Mouse (Mus musculus) hindbrain, embryonic 10.5 days (tissue): ENCODE data around the gene Fdx1l. TPM values are rescaled to one million over a fixed set of nuclear protein-coding genes. Genes with fewer than 3 reads are reported as not detected.
"Not testable (repeated sequence)": the region's sequence is repeated elsewhere in the genome, so short reads cannot be mapped to it uniquely, and the experiment has no call there.

Experiments
- DNase-seq: peaks from one replicate; pipeline ENCODE4 v3.0.0-alpha.2; 2017; ENCODE audit warnings: low spot score
- H3K27ac ChIP-seq: fragments of 300-500 bp; sonication (generic); 2 replicates; pipeline ENCODE4 v1.5.1; 2016; ENCODE audit warnings: mild to moderate bottlenecking, moderate library complexity
- H3K27me3 ChIP-seq: fragments of 300-500 bp; sonication (generic); 2 replicates; pipeline ENCODE4 v1.6.1; 2016; ENCODE audit warnings: mild to moderate bottlenecking; ENCODE audit not compliant: poor library complexity, insufficient read depth, severe bottlenecking
- H3K36me3 ChIP-seq: fragments of 300-500 bp; sonication (generic); 2 replicates; pipeline ENCODE4 v1.6.1; 2016; ENCODE audit warnings: mild to moderate bottlenecking, moderate library complexity
- H3K4me1 ChIP-seq: fragments of 300-500 bp; sonication (generic); replicated peaks from 2 replicates; pipeline ENCODE4 v1.6.1; 2016; ENCODE audit warnings: mild to moderate bottlenecking
- H3K4me3 ChIP-seq: fragments of 300-500 bp; sonication (generic); 2 replicates; pipeline ENCODE4 v1.5.1; 2016; ENCODE audit warnings: mild to moderate bottlenecking, moderate library complexity
- H3K9me3 ChIP-seq: fragments of 300-500 bp; sonication (generic); 2 replicates; pipeline ENCODE4 v1.6.1; 2016; ENCODE audit warnings: mild to moderate bottlenecking, moderate library complexity
- WGBS: fragments of 180-500 bp; shearing (Covaris S2); methylation state at CpG from one replicate; pipeline ENCODE4 v1.1.7; 2016; 5-methylcytosine and 5-hydroxymethylcytosine counted together
- polyA plus RNA-seq: library from polyadenylated mRNA; unstranded; fragments of >200 nt; fragmentation: Nextera tagmentation; extraction: Ambion mirVana; gene quantifications from 2 replicates; pipeline ENCODE4 v1.2.1, GENCODE M21; 2016

Fdx1l gene
- polyA plus RNA-seq, 1 experiment from 2014 or later: 66.3 TPM

DNA sequence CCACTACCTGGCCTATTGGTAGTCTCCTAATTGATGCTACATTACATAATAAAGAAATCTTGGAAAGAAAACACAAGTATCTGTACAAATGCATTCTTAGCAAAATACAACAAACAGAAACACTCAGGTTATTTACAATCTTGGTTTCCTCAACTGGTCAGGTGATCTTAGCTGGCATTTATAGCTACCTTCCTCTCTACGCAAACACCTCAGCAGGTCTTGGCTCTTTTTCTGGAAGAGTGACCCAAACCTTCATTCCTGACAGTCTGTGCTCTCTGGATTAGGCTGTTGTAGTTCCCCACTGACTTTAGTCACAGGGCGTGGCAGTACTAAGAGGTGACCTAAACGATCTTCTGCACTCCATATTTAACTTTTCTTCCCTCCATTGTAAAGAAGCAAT lies 28.2 kb downstream of the Fdx1l start:
- no peak overlapping the region for H3K4me3 ChIP-seq
- H3K9me3 ChIP-seq: no peaks in the 10 kb centered on the region
- no peak overlapping the region for H3K27ac ChIP-seq
- no peaks in the 10 kb centered on the region for H3K36me3 ChIP-seq
- 81% methylated on average over 3 of the region's 3 CpGs for WGBS
- H3K27me3 ChIP-seq: peaks cover 16% of the 10 kb centered on the region
- H3K4me1 ChIP-seq: peaks cover 6% of the 10 kb centered on the region
- DNase-seq: no peak

DNA sequence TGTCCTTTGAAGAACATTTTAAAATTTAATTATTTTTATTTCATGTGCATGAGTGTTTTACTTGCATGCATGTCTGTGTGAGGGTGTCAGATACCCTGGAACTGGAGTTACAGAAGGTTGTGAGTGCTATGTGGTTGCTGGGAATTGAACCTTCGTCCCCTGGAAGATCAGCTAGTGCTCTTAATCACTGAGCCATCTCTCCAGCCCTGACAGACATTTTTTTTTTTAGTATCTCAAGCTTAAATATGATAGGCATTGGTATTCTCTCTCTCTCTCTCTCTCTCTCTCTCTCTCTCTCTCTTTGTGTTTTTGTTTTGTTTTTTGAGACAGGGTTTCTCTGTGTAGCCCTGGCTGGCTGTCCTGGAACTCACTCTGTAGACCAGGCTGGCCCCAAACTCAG lies 28.6 kb downstream of the Fdx1l start:
- H3K4me3 ChIP-seq, DNase-seq, H3K4me1 ChIP-seq, H3K36me3 ChIP-seq, H3K9me3 ChIP-seq, H3K27ac ChIP-seq: not testable (repeated sequence)
- 70% methylated on average over 1 of the region's 1 CpGs for WGBS
- peaks cover 20% of the 10 kb centered on the region for H3K27me3 ChIP-seq

DNA sequence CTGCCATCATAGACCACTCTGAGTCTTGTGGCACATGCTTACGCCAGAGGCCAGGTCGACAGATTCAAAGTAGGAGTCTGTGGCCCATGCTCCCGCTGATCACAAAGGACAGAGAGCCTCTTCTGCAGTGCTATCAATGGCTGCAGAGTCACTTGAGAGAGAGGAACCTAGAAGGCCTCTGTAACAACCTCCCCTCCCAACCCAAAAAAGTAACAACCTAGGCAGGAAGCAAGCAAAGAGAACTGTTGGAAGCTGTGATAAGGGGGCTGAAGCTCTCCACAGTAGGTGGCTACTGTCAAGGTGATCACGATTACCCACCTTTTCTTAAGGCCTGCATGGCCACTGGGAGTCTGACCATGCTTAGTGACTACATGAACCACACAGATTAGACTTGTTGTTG lies 29.9 kb downstream of the Fdx1l start:
- H3K9me3 ChIP-seq: peaks cover 3% of the 10 kb centered on the region; the same call in 1 of the 2 replicates
- H3K27ac ChIP-seq: no peak overlapping the region
- H3K36me3 ChIP-seq: no peaks in the 10 kb centered on the region
- peaks cover 32% of the 10 kb centered on the region for H3K27me3 ChIP-seq
- 91% methylated on average over 4 of the region's 4 CpGs for WGBS
- peaks cover 8% of the 10 kb centered on the region for H3K4me1 ChIP-seq
- DNase-seq: no peak
- H3K4me3 ChIP-seq: no peak overlapping the region

DNA sequence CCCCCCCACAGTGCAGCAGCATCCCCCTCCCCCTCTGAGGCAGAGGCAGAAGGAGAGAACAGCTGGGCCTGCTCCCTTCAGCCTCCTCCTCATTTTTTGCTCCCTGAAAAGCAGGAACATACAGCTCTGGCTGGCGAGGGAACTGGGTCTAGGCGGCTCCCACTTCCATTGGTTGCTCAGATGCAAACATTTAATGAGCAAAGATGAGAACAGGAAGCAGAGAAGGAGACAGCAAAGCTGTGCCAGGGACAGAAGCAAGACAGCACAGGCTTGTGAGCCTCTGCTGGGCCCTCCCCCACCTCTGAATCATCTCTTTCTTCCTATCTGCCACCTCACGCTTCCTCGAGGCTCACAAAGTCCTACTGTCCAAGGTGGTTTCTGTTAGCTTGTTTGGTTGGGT lies 32.1 kb downstream of the Fdx1l start:
- DNase-seq: no peak
- 51% methylated on average over 4 of the region's 4 CpGs for WGBS
- peaks cover 55% of the 10 kb centered on the region for H3K27me3 ChIP-seq

DNA sequence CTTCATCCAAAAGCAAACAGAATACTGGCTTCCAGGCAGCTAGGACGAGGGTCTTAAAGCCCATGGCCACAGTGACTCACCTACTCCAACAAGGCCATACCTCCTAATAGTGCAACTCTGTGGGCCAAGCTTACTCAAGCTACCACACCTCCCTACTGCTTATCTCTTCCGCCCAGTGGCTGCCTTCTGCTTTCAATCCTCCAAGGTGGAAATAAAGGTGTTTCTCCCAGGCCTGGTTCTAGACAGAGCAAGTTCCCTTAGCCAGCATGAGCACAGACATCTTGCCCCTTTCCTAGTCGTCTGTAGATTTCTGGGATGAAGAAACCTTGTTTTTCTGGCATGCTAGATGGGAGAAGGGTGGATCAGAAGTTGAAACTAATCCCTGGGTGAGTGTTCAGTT lies 33.6 kb downstream of the Fdx1l start:
- no peak overlapping the region for H3K4me3 ChIP-seq
- peaks cover 43% of the 10 kb centered on the region for H3K4me1 ChIP-seq
- H3K27me3 ChIP-seq: peaks cover 70% of the 10 kb centered on the region
- WGBS: 72% methylated on average over 3 of the region's 3 CpGs
- no peaks in the 10 kb centered on the region for H3K36me3 ChIP-seq
- no peak for DNase-seq
- peaks cover 3% of the 10 kb centered on the region; the same call in 1 of the 2 replicates for H3K9me3 ChIP-seq
- no peak overlapping the region for H3K27ac ChIP-seq

More for the DNA sequence above, 32.1 kb downstream of the Fdx1l start:
- no peaks in the 10 kb centered on the region for H3K36me3 ChIP-seq
- H3K9me3 ChIP-seq: peaks cover 3% of the 10 kb centered on the region; the same call in 1 of the 2 replicates
- H3K4me3 ChIP-seq: no peak overlapping the region
- no peak overlapping the region for H3K27ac ChIP-seq
- H3K4me1 ChIP-seq: peaks cover 29% of the 10 kb centered on the region

DNA sequence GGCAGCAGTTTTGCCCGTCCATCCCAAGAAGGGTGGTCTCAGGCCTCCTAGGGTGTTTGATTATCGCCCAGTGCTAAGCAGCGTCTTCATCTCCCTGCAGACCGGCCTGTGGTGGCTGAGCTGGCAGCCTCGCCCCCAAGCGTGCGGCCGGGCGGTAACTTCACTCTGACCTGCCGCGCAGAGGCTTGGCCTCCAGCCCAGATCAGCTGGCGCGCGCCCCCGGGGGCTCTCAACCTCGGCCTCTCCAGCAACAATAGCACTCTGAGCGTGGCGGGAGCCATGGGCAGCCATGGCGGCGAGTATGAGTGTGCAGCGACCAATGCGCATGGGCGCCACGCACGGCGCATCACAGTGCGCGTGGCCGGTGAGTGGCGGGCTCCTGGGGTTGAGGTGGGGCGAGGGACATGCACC lies 35.9 kb downstream of the Fdx1l start:
- peak; percentile 50 for DNase-seq
- Histone ChIP-seq H3K4me1 (peaks cover 60% of the 10 kb centered on the region), H3K4me3 (peak overlapping the region; percentile 50), H3K36me3 (no peaks in the 10 kb centered on the region), H3K27ac (peak overlapping the region; percentile 71), H3K27me3 (peaks cover 93% of the 10 kb centered on the region), H3K9me3 (peaks cover 3% of the 10 kb centered on the region; the same call in 1 of the 2 replicates)
- 1% methylated on average over 31 of the region's 31 CpGs for WGBS

DNA sequence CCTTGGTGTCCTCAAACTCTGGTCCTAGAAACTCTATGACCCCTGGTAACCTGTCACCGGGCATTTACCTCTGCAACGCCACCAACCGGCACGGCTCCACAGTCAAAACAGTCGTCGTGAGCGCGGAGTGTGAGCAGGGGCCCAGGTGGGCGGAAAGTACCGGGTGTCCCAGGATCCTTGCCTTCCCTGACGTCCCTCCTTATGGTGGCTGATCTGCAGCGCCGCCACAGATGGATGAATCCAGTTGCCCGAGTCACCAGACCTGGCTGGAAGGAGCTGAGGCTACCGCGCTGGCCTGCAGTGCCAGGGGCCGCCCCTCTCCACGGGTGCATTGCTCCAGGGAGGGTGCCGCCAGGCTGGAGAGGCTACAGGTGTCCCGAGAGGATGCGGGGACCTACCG lies 36.7 kb downstream of the Fdx1l start:
- Histone ChIP-seq H3K36me3 (no peaks in the 10 kb centered on the region), H3K9me3 (peaks cover 3% of the 10 kb centered on the region; the same call in 1 of the 2 replicates), H3K4me1 (peaks cover 68% of the 10 kb centered on the region), H3K27me3 (peaks cover 100% of the 10 kb centered on the region), H3K4me3 (peak overlapping the region; percentile 50), H3K27ac (no peak overlapping the region)
- WGBS: 3% methylated on average over 22 of the region's 22 CpGs
- DNase-seq: peak; percentile 16

DNA sequence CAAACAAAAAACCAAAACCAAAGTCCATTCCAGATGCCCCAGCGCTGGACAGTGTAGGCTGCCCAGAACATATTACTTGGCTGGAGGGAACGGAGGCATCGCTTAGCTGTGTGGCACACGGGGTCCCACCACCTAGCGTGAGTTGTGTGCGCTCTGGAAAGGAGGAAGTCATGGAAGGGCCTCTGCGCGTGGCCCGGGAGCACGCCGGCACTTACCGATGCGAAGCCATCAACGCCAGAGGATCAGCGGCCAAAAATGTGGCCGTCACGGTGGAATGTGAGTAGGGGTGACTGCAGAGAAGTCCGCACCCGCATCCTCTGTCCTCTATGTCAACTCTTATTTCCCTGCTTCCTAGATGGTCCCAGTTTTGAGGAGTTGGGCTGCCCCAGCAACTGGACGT lies 37.3 kb downstream of the Fdx1l start:
- Histone ChIP-seq H3K4me1 (peaks cover 71% of the 10 kb centered on the region), H3K27me3 (peaks cover 100% of the 10 kb centered on the region), H3K9me3 (peaks cover 3% of the 10 kb centered on the region; the same call in 1 of the 2 replicates), H3K4me3 (peak overlapping the region; percentile 50; the same call in 1 of the 2 replicates), H3K36me3 (no peaks in the 10 kb centered on the region), H3K27ac (no peak overlapping the region)
- DNase-seq: peak; percentile 23
- WGBS: 8% methylated on average over 20 of the region's 20 CpGs

DNA sequence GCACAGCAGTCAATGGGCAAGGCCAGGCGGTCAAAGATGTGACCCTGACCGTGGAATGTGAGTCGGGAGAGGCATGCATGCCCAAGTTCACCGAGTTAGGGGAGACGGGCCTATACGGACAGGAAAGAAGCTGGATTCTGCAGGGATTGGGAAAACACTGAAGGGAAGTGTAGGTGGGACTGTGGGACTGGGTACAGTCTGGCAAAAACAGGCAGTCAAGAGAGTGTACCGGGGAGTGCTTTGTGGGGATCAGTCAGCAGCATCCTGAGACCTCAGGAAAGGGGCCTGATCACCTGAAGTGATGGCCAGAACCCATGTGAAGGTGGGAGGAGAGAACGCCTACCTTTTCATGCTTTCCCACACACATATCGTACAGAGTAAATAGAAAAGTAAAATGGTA lies 37.8 kb downstream of the Fdx1l start:
- Histone ChIP-seq H3K36me3 (no peaks in the 10 kb centered on the region), H3K9me3 (peaks cover 3% of the 10 kb centered on the region; the same call in 1 of the 2 replicates), H3K4me1 (peaks cover 73% of the 10 kb centered on the region), H3K4me3 (peak overlapping the region; percentile 28), H3K27ac (no peak overlapping the region), H3K27me3 (peaks cover 100% of the 10 kb centered on the region)
- no peak for DNase-seq
- WGBS: 18% methylated on average over 9 of the region's 9 CpGs

DNA sequence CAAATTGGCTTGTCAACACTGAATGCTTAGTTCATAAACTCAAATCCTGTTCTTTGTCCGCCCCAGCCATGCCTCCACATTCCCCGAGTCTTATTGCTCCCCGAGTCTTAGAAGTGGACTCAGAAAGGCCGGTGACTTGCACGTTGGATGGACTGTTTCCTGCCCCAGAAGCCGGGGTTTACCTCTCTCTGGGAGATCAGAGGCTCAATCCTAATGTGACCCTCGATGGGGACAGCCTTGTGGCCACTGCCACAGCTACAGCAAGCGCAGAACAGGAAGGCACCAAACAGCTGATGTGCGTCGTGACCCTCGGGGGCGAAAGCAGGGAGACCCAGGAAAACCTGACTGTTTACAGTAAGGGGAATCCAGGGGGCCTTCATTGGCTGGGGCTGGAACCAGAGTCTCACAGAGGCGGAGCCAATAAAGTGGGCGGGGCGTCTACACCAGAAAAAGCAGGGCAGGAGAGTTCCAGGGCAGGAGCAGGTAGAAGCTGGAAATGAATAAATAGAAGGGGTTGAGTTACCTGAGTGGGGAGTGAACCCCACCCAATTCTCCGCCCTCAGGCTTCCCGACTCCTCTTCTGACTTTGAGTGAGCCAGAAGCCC lies 38.8 kb downstream of the Fdx1l start:
- 2% methylated on average over 17 of the region's 17 CpGs for WGBS
- H3K4me1 ChIP-seq: peaks cover 83% of the 10 kb centered on the region
- H3K4me3 ChIP-seq: peak overlapping the region; percentile 28; the same call in 1 of the 2 replicates

DNA sequence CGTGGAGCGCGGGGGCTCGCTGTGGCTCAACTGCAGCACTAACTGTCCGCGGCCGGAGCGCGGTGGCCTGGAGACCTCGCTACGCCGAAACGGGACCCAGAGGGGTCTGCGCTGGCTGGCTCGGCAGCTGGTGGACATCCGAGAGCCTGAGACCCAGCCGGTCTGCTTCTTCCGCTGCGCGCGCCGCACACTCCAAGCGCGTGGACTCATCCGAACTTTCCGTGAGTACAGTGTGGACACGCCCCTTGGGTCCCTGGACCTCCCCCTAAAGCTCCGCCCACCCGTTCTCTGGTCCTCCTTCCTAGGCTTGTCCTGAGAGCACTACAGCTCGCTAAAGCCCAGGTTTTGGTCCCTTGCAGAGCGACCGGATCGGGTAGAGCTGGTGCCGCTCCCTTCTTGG lies 40.3 kb downstream of the Fdx1l start:
- Histone ChIP-seq H3K27me3 (peaks cover 100% of the 10 kb centered on the region), H3K27ac (no peak overlapping the region), H3K9me3 (no peaks in the 10 kb centered on the region), H3K36me3 (no peaks in the 10 kb centered on the region), H3K4me3 (peak overlapping the region; percentile 55), H3K4me1 (peaks cover 83% of the 10 kb centered on the region)
- 1% methylated on average over 34 of the region's 34 CpGs for WGBS
- DNase-seq: peak; percentile 77

More for the DNA sequence above, 38.8 kb downstream of the Fdx1l start:
- DNase-seq: peak; percentile 34
- Histone ChIP-seq H3K9me3 (peaks cover 3% of the 10 kb centered on the region; the same call in 1 of the 2 replicates), H3K36me3 (no peaks in the 10 kb centered on the region), H3K27ac (no peak overlapping the region), H3K27me3 (peaks cover 100% of the 10 kb centered on the region)

DNA sequence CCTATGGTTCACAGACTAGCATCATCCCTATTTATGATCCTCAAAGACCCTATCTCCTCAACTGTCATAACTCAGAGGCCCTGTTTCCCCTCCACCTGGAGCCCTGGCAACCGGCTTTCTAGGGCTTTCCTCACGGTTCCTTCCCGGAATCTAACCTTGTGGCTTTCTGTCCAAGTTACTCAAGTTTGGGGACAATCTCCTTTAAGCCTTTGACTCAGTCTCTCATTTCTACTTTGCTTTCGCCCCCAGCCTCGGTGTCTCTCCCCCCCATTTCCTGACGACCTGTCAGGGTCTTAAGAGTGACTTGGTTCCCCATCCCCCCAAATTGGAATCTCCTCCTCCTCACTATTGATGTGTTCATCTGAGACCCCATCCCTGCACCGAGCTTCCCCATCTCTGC lies 40.9 kb downstream of the Fdx1l start:
- peak; percentile 12 for DNase-seq
- 2% methylated on average over 7 of the region's 7 CpGs for WGBS

DNA sequence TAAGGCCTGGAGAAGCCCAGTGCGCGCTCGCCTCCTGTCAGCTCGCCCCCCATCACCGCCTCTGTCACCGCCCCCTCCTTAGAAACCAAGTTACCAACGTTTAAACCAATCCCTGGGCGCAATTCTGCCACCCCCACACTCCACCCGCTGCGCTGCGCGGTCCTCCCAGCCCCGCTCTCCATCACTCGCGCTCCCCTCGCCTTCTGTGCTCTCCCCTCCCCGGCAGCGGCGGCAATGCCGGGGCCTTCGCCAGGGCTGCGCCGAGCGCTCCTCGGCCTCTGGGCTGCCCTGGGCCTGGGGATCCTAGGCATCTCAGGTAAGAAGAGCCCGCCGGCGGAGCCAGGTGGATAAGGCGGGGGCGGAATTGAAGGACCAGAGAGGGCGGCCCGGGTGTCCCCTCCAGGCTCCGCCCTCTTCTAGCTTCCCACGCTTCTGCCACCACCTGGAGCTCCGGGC lies 41.5 kb downstream of the Fdx1l start, which contains the start of gene Icam5:
Gene Icam5, plus strand, starts transcription at position 178 of the 456 bp plus-strand sequence.
- peak within 1 kb of the TSS; percentile 55 for H3K4me3 ChIP-seq
- H3K36me3 ChIP-seq: no peaks in the 10 kb centered on the region
- WGBS: 2% methylated on average over 34 of the region's 35 CpGs
- H3K4me1 ChIP-seq: peaks cover 77% of the 10 kb centered on the region
- DNase-seq: no peak
- peaks cover 100% of the 10 kb centered on the region for H3K27me3 ChIP-seq
- H3K9me3 ChIP-seq: no peaks in the 10 kb centered on the region
- no peak within 1 kb of the TSS for H3K27ac ChIP-seq

More for the DNA sequence above, 40.9 kb downstream of the Fdx1l start:
- no peak overlapping the region for H3K27ac ChIP-seq
- H3K4me3 ChIP-seq: peak overlapping the region; percentile 55
- H3K4me1 ChIP-seq: peaks cover 82% of the 10 kb centered on the region
- H3K36me3 ChIP-seq: no peaks in the 10 kb centered on the region
- H3K27me3 ChIP-seq: peaks cover 100% of the 10 kb centered on the region
- no peaks in the 10 kb centered on the region for H3K9me3 ChIP-seq
